Mouse (Mus musculus): ENCODE measurements at regions not wholly inside any gene's neighbourhood (a gene's known extent, or its start where the extent isn't known, plus 50 kb on each side); places are given as distances from the start of the nearest gene placed in this dataset.

DNA sequence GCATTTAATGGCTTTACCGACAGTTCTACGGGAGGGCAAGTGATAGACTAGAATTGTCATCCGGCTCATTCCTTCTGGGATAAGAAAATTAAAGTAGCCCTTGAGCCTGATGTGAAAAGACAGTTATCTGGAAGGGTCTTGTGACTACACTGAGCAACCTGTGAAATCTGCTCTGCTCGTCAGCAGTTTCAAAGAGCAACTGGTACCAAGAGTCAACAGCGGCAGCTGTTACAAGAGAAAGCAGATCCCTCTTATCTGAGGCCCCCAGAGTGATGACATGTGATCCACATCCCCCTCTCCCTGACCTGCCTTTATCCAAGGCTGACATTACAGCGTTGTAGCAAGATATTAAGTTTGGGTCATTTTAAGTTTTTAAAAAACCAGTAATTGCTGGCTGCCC, 52.6 kb upstream of the Unc13c start:
- no peak for TF ChIP-seq CTCF (IDR thresholded peaks at IDR 0.05; ENCODE audit: low read depth, low read length)
- TF ChIP-seq POLR2A (IDR thresholded peaks at IDR 0.05; ENCODE audit: extremely low read depth, insufficient read depth, low read length): no peak
- no peak for DNase-seq (ENCODE audit: extremely low read depth, low read depth, low spot score)
- no peak overlapping the region for H3K27ac ChIP-seq (replicated peaks; ENCODE audit: insufficient read depth, low read depth, low read length)
- no peaks in the 10 kb centered on the region for H3K4me1 ChIP-seq (ENCODE audit: control insufficient read depth, insufficient read depth, low read length)
- H3K27me3 ChIP-seq (ENCODE audit: control insufficient read depth, insufficient read depth, low read length): peaks cover 5% of the 10 kb centered on the region; the same call in 1 of the 2 replicates
- 29% methylated on average over 6 of the region's 6 CpGs for WGBS
- H3K9ac ChIP-seq (ENCODE audit: low read depth, low read length): no peak overlapping the region
- no peak overlapping the region for H3K4me3 ChIP-seq (ENCODE audit: insufficient read depth, low read depth, low read length)
- H3K36me3 ChIP-seq (ENCODE audit: control insufficient read depth, insufficient read depth, low read length): no peaks in the 10 kb centered on the region
- no peaks in the 10 kb centered on the region for H3K79me2 ChIP-seq (ENCODE audit: control insufficient read depth, insufficient read depth, low read length)

DNA sequence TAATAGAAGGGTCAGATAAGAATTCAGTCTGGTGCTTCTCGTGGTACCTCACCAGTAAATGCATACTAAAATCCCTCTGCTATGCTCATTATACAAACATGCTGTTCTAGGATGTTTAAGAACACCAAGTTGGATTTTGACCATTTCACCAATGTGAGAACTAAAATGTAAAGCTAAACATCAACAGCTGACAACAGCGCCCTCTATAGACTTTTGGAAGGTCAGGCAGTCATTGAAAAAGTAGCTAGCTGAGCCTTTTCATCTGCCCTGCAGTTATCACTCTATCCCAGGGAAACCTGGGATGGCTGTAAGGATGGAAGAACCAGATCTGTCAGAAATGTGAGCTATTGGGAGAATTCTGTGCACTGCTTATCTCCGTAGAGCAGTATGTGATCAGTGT, 55.2 kb upstream of the Unc13c start:
- WGBS: 52% methylated on average over 3 of the region's 3 CpGs
- Histone ChIP-seq H3K4me1 (ENCODE audit: control insufficient read depth, insufficient read depth, low read length) (no peaks in the 10 kb centered on the region), H3K27me3 (ENCODE audit: control insufficient read depth, insufficient read depth, low read length) (peaks cover 5% of the 10 kb centered on the region; the same call in 1 of the 2 replicates), H3K9ac (ENCODE audit: low read depth, low read length) (no peak overlapping the region), H3K79me2 (ENCODE audit: control insufficient read depth, insufficient read depth, low read length) (no peaks in the 10 kb centered on the region), H3K27ac (replicated peaks; ENCODE audit: insufficient read depth, low read depth, low read length) (no peak overlapping the region), H3K36me3 (ENCODE audit: control insufficient read depth, insufficient read depth, low read length) (no peaks in the 10 kb centered on the region), H3K4me3 (ENCODE audit: insufficient read depth, low read depth, low read length) (no peak overlapping the region)
- TF ChIP-seq POLR2A (IDR thresholded peaks at IDR 0.05; ENCODE audit: extremely low read depth, insufficient read depth, low read length) (no peak), CTCF (IDR thresholded peaks at IDR 0.05; ENCODE audit: low read depth, low read length) (no peak)
- no peak for DNase-seq (ENCODE audit: extremely low read depth, low read depth, low spot score)

DNA sequence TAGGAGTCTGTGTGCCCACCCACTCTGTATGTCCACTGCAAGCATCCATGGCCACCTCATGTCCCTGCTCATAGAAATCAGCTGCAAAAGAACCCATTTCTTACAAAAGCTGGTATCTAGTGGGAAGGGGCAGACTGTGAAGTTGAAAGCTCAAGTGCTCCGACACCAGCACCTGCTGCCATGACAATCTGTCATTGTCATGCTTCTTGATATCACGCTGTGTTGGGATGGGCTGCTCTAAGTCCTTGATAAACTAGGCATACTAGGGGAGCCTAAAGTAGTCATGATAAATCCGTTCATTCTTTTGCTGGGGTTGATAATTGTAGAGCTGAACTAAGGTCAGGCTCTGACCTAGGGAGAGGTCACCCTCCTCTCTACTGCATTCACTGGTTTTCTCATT, 57.4 kb upstream of the Unc13c start:
- Histone ChIP-seq H3K79me2 (ENCODE audit: control insufficient read depth, insufficient read depth, low read length) (no peaks in the 10 kb centered on the region), H3K4me1 (ENCODE audit: control insufficient read depth, insufficient read depth, low read length) (no peaks in the 10 kb centered on the region), H3K27me3 (ENCODE audit: control insufficient read depth, insufficient read depth, low read length) (peaks cover 5% of the 10 kb centered on the region; the same call in 1 of the 2 replicates), H3K9ac (ENCODE audit: low read depth, low read length) (no peak overlapping the region), H3K36me3 (ENCODE audit: control insufficient read depth, insufficient read depth, low read length) (no peaks in the 10 kb centered on the region), H3K27ac (replicated peaks; ENCODE audit: insufficient read depth, low read depth, low read length) (no peak overlapping the region), H3K4me3 (ENCODE audit: insufficient read depth, low read depth, low read length) (no peak overlapping the region)
- no peak for DNase-seq (ENCODE audit: extremely low read depth, low read depth, low spot score)
- 53% methylated on average over 3 of the region's 3 CpGs for WGBS
- TF ChIP-seq CTCF (IDR thresholded peaks at IDR 0.05; ENCODE audit: low read depth, low read length): no peak
- TF ChIP-seq POLR2A (IDR thresholded peaks at IDR 0.05; ENCODE audit: extremely low read depth, insufficient read depth, low read length): no peak

DNA sequence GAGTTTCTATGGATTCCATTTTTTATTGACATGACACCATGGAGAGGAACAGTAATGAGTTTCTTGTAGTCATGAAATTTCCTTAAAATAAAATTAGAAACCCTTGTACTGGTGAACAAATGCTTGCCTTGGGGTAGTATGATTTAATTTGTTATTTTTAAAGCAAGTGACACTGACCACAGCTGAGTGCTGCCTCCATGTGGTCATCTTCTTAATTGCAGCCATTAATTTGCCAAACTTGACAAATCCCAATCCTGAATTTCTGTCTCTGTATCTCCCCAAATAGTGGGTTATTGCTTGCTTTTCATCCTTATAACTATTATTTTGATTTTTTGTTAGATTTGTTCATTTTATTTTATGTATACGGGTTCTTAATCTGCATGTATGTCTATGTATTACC, 59.7 kb upstream of the Unc13c start:
- no peaks in the 10 kb centered on the region for H3K36me3 ChIP-seq (ENCODE audit: control insufficient read depth, insufficient read depth, low read length)
- 0 out of 2 replicates have a peak, but pooled peaks cover 3% of the 10 kb centered on the region for H3K27me3 ChIP-seq (ENCODE audit: control insufficient read depth, insufficient read depth, low read length)
- WGBS: 55% methylated on average over 1 of the region's 1 CpGs
- no peaks in the 10 kb centered on the region for H3K79me2 ChIP-seq (ENCODE audit: control insufficient read depth, insufficient read depth, low read length)
- no peak overlapping the region for H3K27ac ChIP-seq (replicated peaks; ENCODE audit: insufficient read depth, low read depth, low read length)
- TF ChIP-seq CTCF (IDR thresholded peaks at IDR 0.05; ENCODE audit: low read depth, low read length): no peak
- no peak for TF ChIP-seq POLR2A (IDR thresholded peaks at IDR 0.05; ENCODE audit: extremely low read depth, insufficient read depth, low read length)
- peak; percentile 1 for DNase-seq (ENCODE audit: extremely low read depth, low read depth, low spot score)
- H3K4me1 ChIP-seq (ENCODE audit: control insufficient read depth, insufficient read depth, low read length): no peaks in the 10 kb centered on the region
- no peak overlapping the region for H3K9ac ChIP-seq (ENCODE audit: low read depth, low read length)
- no peak overlapping the region for H3K4me3 ChIP-seq (ENCODE audit: insufficient read depth, low read depth, low read length)

DNA sequence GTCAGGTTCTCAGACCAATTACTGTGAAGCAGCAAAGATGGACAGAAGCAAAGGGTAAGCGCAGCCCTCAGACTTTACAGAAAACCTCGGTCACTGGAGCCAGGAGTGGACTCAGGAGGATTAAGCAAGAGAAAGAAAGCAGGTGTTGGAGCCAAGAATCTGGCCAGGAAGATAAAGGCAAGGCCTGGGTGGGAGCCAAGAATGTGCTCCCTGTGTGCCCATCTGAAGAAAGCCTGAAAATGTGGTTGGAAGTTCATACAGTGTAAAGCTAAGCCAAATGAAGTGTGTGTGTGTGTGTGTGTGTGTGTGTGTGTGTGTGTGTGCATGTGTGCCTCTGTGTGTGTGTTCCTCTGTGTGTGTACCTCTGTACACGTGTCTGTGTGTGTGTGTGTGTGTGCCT, 64.2 kb upstream of the Wdr72 start:
- H3K27me3 ChIP-seq (ENCODE audit: control insufficient read depth, insufficient read depth, low read length): no peaks in the 10 kb centered on the region
- no peak overlapping the region for H3K4me3 ChIP-seq (ENCODE audit: insufficient read depth, low read depth, low read length)
- no peaks in the 10 kb centered on the region for H3K4me1 ChIP-seq (ENCODE audit: control insufficient read depth, insufficient read depth, low read length)
- 52% methylated on average over 3 of the region's 3 CpGs for WGBS
- no peak for DNase-seq (ENCODE audit: extremely low read depth, low read depth, low spot score)
- TF ChIP-seq CTCF (IDR thresholded peaks at IDR 0.05; ENCODE audit: low read depth, low read length): no peak
- no peak for TF ChIP-seq POLR2A (IDR thresholded peaks at IDR 0.05; ENCODE audit: extremely low read depth, insufficient read depth, low read length)
- H3K36me3 ChIP-seq (ENCODE audit: control insufficient read depth, insufficient read depth, low read length): no peaks in the 10 kb centered on the region
- H3K9ac ChIP-seq (ENCODE audit: low read depth, low read length): no peak overlapping the region
- H3K27ac ChIP-seq (replicated peaks; ENCODE audit: insufficient read depth, low read depth, low read length): no peak overlapping the region
- no peaks in the 10 kb centered on the region for H3K79me2 ChIP-seq (ENCODE audit: control insufficient read depth, insufficient read depth, low read length)

DNA sequence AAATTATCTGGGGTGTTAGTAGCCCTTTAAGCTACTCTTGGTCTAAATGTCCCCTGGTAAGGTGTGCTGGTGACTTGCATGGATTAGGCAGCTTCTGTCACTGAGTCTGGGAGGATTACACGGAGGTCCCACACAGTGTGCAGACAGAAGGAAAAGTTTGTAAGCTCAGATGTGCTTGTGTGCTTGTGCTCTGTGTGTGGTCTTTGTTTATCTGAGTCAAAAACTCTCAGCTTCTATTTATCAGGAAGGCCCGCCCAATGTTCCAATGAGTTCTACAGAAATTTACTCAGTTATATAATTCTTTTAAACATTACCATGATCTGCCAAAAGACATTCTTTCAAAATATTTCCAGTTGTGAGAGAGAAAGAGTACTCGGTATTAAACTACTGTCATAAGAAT, 60.4 kb upstream of the Wdr72 start:
- 82% methylated on average over 3 of the region's 3 CpGs for WGBS
- TF ChIP-seq POLR2A (IDR thresholded peaks at IDR 0.05; ENCODE audit: extremely low read depth, insufficient read depth, low read length): no peak
- no peak for TF ChIP-seq CTCF (IDR thresholded peaks at IDR 0.05; ENCODE audit: low read depth, low read length)
- Histone ChIP-seq H3K4me1 (ENCODE audit: control insufficient read depth, insufficient read depth, low read length) (no peaks in the 10 kb centered on the region), H3K79me2 (ENCODE audit: control insufficient read depth, insufficient read depth, low read length) (no peaks in the 10 kb centered on the region), H3K9ac (ENCODE audit: low read depth, low read length) (no peak overlapping the region), H3K36me3 (ENCODE audit: control insufficient read depth, insufficient read depth, low read length) (no peaks in the 10 kb centered on the region), H3K4me3 (ENCODE audit: insufficient read depth, low read depth, low read length) (no peak overlapping the region), H3K27ac (replicated peaks; ENCODE audit: insufficient read depth, low read depth, low read length) (no peak overlapping the region), H3K27me3 (ENCODE audit: control insufficient read depth, insufficient read depth, low read length) (no peaks in the 10 kb centered on the region)
- DNase-seq (ENCODE audit: extremely low read depth, low read depth, low spot score): no peak
